Mouse (Mus musculus) testis, adult 2 months (tissue): ENCODE measurements around the gene Ntn4. TPM values are rescaled to one million over a fixed set of nuclear protein-coding genes. Genes with fewer than 3 reads are reported as not detected.

ENCODE experiments used
- H3K27ac ChIP-seq: fragments of 200-500 bp; 2 replicates; pipeline ENCODE4 v1.5.1; 2012; ENCODE audit warnings: low read depth, low read length; ENCODE audit not compliant: control insufficient read depth, insufficient read depth
- H3K27me3 ChIP-seq: fragments of 200-500 bp; 2 replicates; pipeline ENCODE4 v1.6.1; 2012; ENCODE audit warnings: mild to moderate bottlenecking, low read length, moderate library complexity; ENCODE audit not compliant: control insufficient read depth, insufficient read depth
- H3K36me3 ChIP-seq: fragments of 200-500 bp; 2 replicates; pipeline ENCODE4 v1.6.1; 2012; ENCODE audit warnings: mild to moderate bottlenecking, low read length; ENCODE audit not compliant: control insufficient read depth, insufficient read depth
- H3K4me1 ChIP-seq: fragments of 200-500 bp; 2 replicates; pipeline ENCODE4 v1.6.1; 2012; ENCODE audit warnings: low read length; ENCODE audit not compliant: control insufficient read depth, insufficient read depth
- H3K4me3 ChIP-seq: fragments of 200-500 bp; 2 replicates; pipeline ENCODE4 v1.5.1; 2012; ENCODE audit warnings: low read depth, mild to moderate bottlenecking, low read length, moderate library complexity, mixed read lengths; ENCODE audit not compliant: control insufficient read depth
- CTCF ChIP-seq: fragments of 200-500 bp; IDR thresholded peaks from 2 replicates; pipeline ENCODE4 v1.5.1; 2012; ENCODE audit warnings: low read depth, mild to moderate bottlenecking, inconsistent platforms, low read length, moderate library complexity; ENCODE audit not compliant: control insufficient read depth, insufficient read depth, insufficient replicate concordance
- POLR2A ChIP-seq: fragments of 200-500 bp; IDR thresholded peaks from 2 replicates; pipeline ENCODE4 v1.6.1; 2012; ENCODE audit warnings: low read depth, mild to moderate bottlenecking, inconsistent platforms, low read length, moderate library complexity; ENCODE audit not compliant: control insufficient read depth
- polyA plus RNA-seq: library from polyadenylated mRNA; depleted of rRNA; stranded (reverse); fragments of >200 nt; gene quantifications from 2 replicates; pipeline ENCODE4 v1.2.3, GENCODE M21; 2012

Gene Ntn4
- polyA plus RNA-seq, 1 experiment = 3.2 TPM

DNA sequence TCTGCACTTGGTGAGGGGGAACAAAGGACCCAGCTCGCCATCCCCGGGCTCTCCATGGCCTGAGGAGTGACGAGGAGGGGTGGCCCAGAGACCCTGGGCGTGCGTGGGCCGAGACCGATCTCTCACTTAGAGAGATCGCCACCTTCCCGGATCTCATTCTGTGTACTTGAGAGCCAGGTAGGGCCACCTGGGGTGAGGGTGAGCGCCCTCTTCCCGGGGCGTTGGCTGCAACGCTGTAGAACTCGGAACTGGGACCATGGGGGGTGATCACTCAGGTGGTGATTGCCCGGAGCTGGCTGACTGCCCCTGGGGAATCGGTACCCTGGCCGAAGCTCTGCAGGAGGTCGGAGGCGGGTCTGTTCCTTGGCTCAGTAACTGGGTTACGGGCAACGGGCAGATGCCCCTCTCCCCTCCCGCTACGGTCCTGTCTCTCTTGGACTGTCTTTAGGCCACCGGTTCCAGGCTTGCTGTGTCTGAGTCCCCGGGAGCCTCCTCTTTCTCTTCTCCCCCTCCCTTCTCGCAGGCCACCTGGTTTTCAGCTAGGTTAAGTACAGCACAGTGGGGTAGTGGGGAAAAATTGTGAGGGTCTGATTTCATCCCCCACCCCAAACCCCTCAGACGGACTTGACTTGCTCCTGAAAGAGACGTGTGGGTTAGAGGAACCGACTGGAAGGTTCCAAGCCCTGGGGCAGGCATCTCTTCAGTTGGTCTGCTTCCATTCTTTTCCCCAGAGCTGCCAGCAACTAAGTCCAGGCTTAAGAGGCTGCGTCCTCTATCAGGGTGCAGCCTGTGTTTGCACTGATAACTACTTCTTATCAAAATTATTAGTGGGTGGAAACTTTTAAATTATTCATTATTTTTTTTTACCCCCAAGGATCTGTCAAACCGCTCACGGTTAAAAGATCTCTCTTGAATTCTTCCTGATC, 1.6 kb downstream of the Ntn4 start:
- TF ChIP-seq CTCF (no peak), POLR2A (no peak)
- H3K27me3 ChIP-seq = peaks cover 5% of the 10 kb centered on the region; the same call in 1 of the 2 replicates
- peak overlapping the region; percentile 72 for H3K4me3 ChIP-seq
- peak overlapping the region; percentile 82 for H3K27ac ChIP-seq
- peaks cover 8% of the 10 kb centered on the region for H3K4me1 ChIP-seq
- H3K36me3 ChIP-seq = no peaks in the 10 kb centered on the region

DNA sequence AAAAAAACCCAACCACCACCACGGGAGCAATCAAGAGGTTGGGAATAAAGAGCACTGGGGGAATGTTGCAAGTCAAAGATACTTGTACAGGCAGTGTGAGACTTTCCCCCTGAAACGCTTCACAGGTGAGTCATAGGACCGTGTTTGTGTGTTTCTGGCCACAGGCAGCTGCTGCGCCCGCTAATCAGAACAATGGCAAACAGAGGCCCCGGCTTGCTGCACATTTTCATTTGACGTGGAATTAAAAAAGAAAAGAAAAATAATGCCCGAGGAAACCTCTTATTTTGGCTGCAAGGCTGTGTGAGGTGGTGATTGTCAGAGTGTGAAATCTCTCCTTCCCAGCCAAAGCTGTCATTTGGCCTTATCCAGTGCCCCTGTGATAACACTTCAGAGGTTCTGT, 2.4 kb downstream of the Ntn4 start:
- peaks cover 5% of the 10 kb centered on the region; the same call in 1 of the 2 replicates for H3K27me3 ChIP-seq
- H3K4me3 ChIP-seq = no peak overlapping the region

DNA sequence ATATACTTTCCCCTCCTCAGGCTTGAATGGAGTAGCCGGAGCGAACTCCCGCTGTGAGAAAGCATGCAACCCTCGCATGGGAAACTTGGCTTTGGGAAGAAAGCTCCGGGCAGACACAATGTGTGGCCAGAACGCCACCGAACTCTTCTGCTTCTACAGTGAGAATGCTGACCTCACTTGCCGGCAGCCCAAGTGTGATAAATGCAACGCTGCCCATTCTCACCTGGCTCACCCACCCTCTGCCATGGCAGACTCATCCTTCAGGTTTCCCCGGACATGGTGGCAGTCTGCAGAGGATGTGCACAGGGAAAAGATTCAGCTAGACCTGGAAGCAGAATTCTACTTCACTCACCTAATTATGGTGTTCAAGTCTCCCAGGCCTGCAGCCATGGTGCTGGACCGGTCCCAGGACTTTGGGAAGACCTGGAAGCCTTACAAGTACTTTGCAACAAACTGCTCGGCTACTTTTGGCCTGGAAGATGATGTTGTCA, 4.0 kb downstream of the Ntn4 start:
- peaks cover 5% of the 10 kb centered on the region; the same call in 1 of the 2 replicates for H3K27me3 ChIP-seq
- TF ChIP-seq POLR2A = no peak
- TF ChIP-seq CTCF = no peak
- peaks cover 8% of the 10 kb centered on the region for H3K4me1 ChIP-seq
- H3K36me3 ChIP-seq = no peaks in the 10 kb centered on the region
- H3K27ac ChIP-seq = no peak overlapping the region
- no peak overlapping the region for H3K4me3 ChIP-seq

More for the DNA sequence above, 2.4 kb downstream of the Ntn4 start:
- Histone ChIP-seq H3K4me1 (peaks cover 8% of the 10 kb centered on the region), H3K36me3 (no peaks in the 10 kb centered on the region), H3K27ac (no peak overlapping the region)
- TF ChIP-seq CTCF = no peak
- TF ChIP-seq POLR2A = no peak

DNA sequence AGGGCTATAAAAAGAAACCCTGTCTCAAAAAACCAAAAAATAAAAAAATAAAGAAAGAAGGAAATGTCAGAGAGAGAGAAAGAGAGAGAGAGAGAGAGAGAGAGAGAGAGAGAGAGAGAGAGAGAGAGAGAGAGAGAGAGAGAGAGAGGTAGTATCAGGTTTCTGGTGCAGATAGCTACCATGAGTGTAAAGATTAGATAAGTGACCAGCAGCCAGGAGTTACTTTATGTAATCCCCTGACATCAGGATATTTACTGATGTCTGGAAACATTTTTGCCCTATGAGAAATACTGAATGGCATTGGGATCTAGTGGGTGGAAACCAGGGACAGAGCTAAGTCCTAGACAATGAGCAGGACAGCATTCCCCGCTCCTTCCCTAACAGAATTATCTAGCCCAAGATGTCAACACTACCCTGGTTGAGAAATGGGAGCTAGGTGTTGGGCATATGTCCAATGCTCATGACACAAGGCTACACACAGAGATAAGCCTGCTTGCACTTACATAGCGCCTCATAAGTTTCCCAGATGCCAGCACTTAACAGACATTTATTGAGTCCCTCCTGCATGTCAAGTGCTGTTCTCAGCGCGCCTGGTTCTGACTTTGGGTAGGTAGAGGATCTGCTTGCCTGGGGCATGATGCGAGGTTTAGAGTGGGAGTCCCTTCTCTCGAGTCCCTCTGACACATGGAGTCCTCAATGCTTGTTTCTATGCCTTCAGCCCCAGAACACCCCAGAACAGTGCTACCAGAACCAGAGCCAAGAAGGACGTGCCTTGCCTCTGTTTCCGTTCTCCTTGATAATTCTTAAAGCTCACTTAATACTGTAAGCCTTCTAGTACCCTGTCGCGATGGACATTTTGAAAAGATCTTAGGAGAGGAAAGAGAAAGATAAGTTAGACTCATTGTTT, 7.4 kb downstream of the Ntn4 start:
- no peak overlapping the region for H3K4me3 ChIP-seq
- no peak overlapping the region for H3K27ac ChIP-seq
- TF ChIP-seq POLR2A = no peak
- no peak for TF ChIP-seq CTCF
- no peaks in the 10 kb centered on the region for H3K4me1 ChIP-seq
- H3K27me3 ChIP-seq = no peaks in the 10 kb centered on the region
- no peaks in the 10 kb centered on the region for H3K36me3 ChIP-seq

DNA sequence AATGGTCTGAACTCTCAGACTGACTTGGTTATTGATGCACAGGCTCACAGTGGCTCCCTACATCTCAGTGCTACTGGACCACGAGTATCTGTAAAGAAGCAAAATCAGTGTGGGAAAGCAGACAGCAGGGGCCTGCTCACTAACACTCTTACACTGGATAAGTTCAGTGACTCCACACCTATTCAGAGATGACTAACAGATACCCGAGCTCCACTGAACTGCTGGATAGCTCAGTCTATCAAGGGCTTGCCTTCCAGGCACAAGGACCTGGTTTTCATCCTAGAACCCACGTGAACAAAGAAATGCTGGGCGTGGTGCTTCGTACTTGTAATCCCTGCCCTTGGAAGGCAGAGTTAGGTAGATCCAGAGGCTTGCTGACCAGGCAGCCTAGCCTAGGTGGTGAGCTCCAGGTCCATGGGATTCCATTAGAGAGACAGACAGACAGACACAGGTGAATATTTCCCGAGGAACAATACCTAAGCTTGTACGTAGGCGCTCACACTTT, 8.2 kb downstream of the Ntn4 start:
- TF ChIP-seq POLR2A (no peak), CTCF (no peak)
- Histone ChIP-seq H3K4me1 (no peaks in the 10 kb centered on the region), H3K27me3 (no peaks in the 10 kb centered on the region), H3K27ac (no peak overlapping the region), H3K4me3 (no peak overlapping the region), H3K36me3 (no peaks in the 10 kb centered on the region)

DNA sequence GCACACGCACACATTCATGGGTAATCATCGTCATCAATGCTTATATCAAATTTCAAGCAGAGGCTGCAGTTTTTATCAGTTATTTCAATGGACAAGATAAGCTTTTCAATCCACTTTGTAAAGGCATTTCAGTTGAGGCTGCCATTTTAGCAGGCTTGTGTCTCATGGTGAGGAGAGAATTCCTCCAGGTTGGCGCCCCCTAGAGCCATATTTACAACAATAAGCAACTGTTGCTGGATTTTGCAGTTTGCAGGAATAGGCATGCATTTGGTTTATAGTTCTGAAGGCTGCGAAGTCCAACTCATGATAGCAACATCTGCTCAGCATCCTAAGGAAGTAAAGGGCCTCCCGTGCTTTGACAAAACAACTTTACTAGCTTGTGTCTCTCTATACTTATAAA, 8.6 kb downstream of the Ntn4 start:
- H3K36me3 ChIP-seq = no peaks in the 10 kb centered on the region
- no peaks in the 10 kb centered on the region for H3K27me3 ChIP-seq
- no peak overlapping the region for H3K4me3 ChIP-seq
- TF ChIP-seq CTCF = no peak
- no peak for TF ChIP-seq POLR2A
- H3K27ac ChIP-seq = no peak overlapping the region
- no peaks in the 10 kb centered on the region for H3K4me1 ChIP-seq

DNA sequence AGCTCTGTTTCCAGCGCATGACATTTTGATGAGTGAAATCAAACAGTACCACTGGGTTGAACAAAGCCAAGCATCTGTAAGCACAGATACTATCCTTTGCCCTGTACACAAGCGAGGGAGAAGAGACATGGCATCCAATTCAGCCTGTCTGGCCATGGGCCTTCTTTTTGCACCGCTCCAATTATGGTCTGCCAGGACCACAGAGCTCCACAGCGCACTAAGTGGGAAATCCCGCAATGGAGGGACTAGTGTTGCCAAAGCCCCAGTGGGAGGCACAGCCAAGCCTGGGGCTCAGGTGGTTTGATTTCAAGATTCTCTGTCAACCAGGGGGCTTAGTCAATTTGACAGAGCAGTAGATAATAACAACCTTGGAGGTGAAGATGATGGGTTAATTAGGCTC, 9.1 kb downstream of the Ntn4 start:
- no peaks in the 10 kb centered on the region for H3K27me3 ChIP-seq
- H3K4me1 ChIP-seq = no peaks in the 10 kb centered on the region
- TF ChIP-seq POLR2A = no peak
- no peak for TF ChIP-seq CTCF
- no peak overlapping the region for H3K27ac ChIP-seq
- no peaks in the 10 kb centered on the region for H3K36me3 ChIP-seq
- no peak overlapping the region for H3K4me3 ChIP-seq
